Mouse (Mus musculus): ENCODE results near the gene Cers3. TPM values are rescaled to one million over a fixed set of nuclear protein-coding genes. Genes with fewer than 3 reads are reported as not detected.

Cers3 gene
- total RNA-seq, 1 experiment = 0.31 TPM

DNA sequence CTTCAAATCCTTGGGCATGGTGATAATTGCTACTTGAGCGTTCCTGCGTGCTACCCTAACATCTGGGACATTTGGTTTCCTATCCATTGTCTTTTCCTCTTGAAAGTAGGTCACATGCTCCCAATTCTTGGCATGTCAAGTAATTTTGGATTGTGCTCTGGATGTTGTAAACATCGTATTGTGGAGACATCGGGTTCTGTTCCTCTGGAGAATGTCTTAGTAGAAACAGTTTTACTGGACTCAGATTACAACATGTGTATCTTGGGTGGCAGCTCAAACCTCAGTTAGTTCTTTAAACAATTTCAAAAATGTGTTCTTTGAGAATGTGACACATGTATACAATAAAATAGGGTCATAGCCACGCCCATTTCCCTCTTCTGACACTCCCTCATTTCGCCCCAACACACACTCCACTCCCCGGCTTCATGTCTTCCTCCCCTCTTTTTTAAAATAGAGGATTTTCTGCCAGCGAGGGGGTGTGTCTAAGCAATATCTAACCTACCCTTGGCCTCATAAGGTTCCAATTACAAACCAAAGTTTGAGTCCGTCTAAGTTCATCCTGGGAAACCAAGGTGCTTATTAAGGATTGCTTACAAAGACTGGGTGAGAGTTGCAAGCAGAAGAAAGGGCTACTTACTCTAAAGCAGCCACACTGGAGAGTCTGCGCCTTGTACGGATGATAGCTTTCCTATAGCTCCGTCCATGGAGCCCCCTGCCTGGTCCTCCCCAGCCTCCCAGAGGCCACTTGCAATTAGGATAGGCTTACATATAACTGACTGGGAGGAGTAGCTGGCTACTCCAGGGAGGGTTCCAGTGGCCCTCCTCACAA lies 115.2 kb downstream of the Cers3 start:
- H3K4me3 ChIP-seq (ENCODE audit: insufficient read depth in 1 of 2, low read depth in 1 of 2, low read length in 2 of 2, poor library complexity in 1 of 2, severe bottlenecking in 1 of 2) = no peak overlapping the region
- no peak overlapping the region for H3K27ac ChIP-seq (ENCODE audit: insufficient read depth, low read depth, low read length, poor library complexity, severe bottlenecking)
- no peak for DNase-seq (ENCODE audit: low read depth, low spot score)

DNA sequence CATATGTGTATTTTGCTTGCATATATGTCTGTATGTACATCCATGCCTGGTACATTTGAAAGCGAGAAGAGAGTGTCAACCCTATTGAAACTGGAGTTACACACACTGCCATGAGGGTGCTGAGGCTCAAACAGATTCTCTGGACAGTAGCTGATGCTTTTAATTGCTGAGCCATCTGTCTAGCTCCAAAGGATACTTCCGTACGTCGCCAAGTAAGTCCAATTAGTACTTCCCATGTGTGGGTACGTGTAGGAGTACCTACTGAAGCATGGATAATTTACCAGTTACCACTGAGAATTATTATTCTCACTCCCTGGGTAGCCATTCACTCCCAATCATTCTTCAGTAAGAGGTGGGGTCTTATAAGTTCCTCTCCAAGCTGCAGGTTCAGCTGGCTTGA lies 115.9 kb downstream of the Cers3 start:
- Histone ChIP-seq H3K27ac (ENCODE audit: insufficient read depth, low read depth, low read length, poor library complexity, severe bottlenecking) (no peak overlapping the region), H3K9me3 (ENCODE audit: control insufficient read depth, insufficient read depth, low read depth, low read length) (no peaks in the 10 kb centered on the region), H3K4me3 (ENCODE audit: insufficient read depth in 1 of 2, low read depth in 1 of 2, low read length in 2 of 2, poor library complexity in 1 of 2, severe bottlenecking in 1 of 2) (no peak overlapping the region), H3K9ac (ENCODE audit: insufficient read depth, low read depth, low read length, poor library complexity, severe bottlenecking) (no peak overlapping the region), H3K4me1 (ENCODE audit: control insufficient read depth in 2 of 2, insufficient read depth in 2 of 2, low read length in 2 of 2, poor library complexity in 1 of 2) (no peaks in the 10 kb centered on the region), H3K36me3 (ENCODE audit: control insufficient read depth, insufficient read depth, low read length, poor library complexity, severe bottlenecking) (no peaks in the 10 kb centered on the region)
- in situ Hi-C loops (cut with MboI; ENCODE audit: low sequenced_read_pairs in 2 of 2, unreplicated experiment in 2 of 2) = no loop called here
- TF ChIP-seq ZC3H11A (IDR thresholded peaks at IDR 0.05; ENCODE audit: borderline replicate concordance, low read depth, low read length) (no peak), CHD2 (IDR thresholded peaks at IDR 0.05; ENCODE audit: low read depth, low read length) (no peak), MAFK (IDR thresholded peaks at IDR 0.05; ENCODE audit: insufficient read depth, low read depth, low read length) (no peak), HCFC1 (IDR thresholded peaks at IDR 0.05; ENCODE audit: borderline replicate concordance, insufficient read depth, low read length) (no peak), ZNF384 (IDR thresholded peaks at IDR 0.05; ENCODE audit: low read depth, low read length) (no peak)
- no peak for DNase-seq (ENCODE audit: low read depth, low spot score)

More for the DNA sequence above, 115.2 kb downstream of the Cers3 start:
- TF ChIP-seq HCFC1 (IDR thresholded peaks at IDR 0.05; ENCODE audit: borderline replicate concordance, insufficient read depth, low read length) (no peak), ZNF384 (IDR thresholded peaks at IDR 0.05; ENCODE audit: low read depth, low read length) (no peak), MAFK (IDR thresholded peaks at IDR 0.05; ENCODE audit: insufficient read depth, low read depth, low read length) (no peak), ZC3H11A (IDR thresholded peaks at IDR 0.05; ENCODE audit: borderline replicate concordance, low read depth, low read length) (no peak), CHD2 (IDR thresholded peaks at IDR 0.05; ENCODE audit: low read depth, low read length) (no peak)
- no peaks in the 10 kb centered on the region for H3K36me3 ChIP-seq (ENCODE audit: control insufficient read depth, insufficient read depth, low read length, poor library complexity, severe bottlenecking)
- no peaks in the 10 kb centered on the region for H3K9me3 ChIP-seq (ENCODE audit: control insufficient read depth, insufficient read depth, low read depth, low read length)
- no peak overlapping the region for H3K9ac ChIP-seq (ENCODE audit: insufficient read depth, low read depth, low read length, poor library complexity, severe bottlenecking)
- peaks cover 0 to 4% of the 10 kb centered on the region in 2 experiments; a peak in 1 of 4 replicates for H3K4me1 ChIP-seq (ENCODE audit: control insufficient read depth in 2 of 2, insufficient read depth in 2 of 2, low read length in 2 of 2, poor library complexity in 1 of 2)
- in situ Hi-C loops (cut with MboI; ENCODE audit: low sequenced_read_pairs in 2 of 2, unreplicated experiment in 2 of 2) = no loop called here

DNA sequence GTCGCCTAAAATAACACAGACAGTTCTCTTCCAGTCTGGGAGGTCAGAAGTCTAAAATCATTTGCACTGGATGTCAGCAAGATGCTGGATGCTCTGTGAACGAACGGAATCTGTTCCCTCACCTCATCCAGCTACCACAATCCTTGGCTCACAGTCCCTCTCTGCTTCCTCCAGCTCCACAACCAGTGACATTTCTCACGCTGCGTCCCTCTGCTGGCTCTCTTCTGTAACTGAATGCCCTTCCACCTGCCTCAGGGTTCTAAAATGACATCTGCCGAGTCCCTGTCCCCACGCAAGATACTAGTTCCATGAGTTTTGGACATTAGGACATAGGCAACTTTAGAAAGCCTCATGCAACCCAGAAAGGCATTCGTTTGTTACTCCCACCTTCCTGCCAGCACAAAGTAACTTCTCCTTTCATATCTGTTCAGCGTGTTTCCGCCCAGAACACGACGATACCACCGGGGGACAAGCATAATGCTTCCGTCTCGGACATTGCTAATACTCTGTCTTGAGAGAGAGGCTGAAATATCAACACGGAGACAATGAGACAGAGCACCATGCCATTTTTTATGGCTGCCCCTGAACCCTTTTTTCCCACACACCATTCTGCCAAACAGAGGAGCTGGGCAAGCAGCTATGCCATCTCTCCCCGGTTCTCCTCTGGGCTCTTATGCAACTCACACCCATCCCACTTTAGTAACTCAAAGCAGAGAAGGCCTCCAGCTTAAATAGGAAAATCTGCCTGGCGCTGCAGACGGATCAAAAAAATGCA lies 123.8 kb downstream of the Cers3 start:
- H3K4me3 ChIP-seq (ENCODE audit: insufficient read depth in 1 of 2, low read depth in 1 of 2, low read length in 2 of 2, poor library complexity in 1 of 2, severe bottlenecking in 1 of 2) = no peak overlapping the region
- H3K36me3 ChIP-seq (ENCODE audit: control insufficient read depth, insufficient read depth, low read length, poor library complexity, severe bottlenecking) = no peaks in the 10 kb centered on the region
- no peak overlapping the region for H3K27ac ChIP-seq (ENCODE audit: insufficient read depth, low read depth, low read length, poor library complexity, severe bottlenecking)
- in situ Hi-C loops (cut with MboI; ENCODE audit: low sequenced_read_pairs in 2 of 2, unreplicated experiment in 2 of 2) = no loop called here
- no peak for DNase-seq (ENCODE audit: low read depth, low spot score)
- TF ChIP-seq ZC3H11A (IDR thresholded peaks at IDR 0.05; ENCODE audit: borderline replicate concordance, low read depth, low read length) (no peak), ZNF384 (IDR thresholded peaks at IDR 0.05; ENCODE audit: low read depth, low read length) (no peak)
- no peak overlapping the region for H3K9ac ChIP-seq (ENCODE audit: insufficient read depth, low read depth, low read length, poor library complexity, severe bottlenecking)
- H3K4me1 ChIP-seq (ENCODE audit: control insufficient read depth in 2 of 2, insufficient read depth in 2 of 2, low read length in 2 of 2, poor library complexity in 1 of 2) = no peaks in the 10 kb centered on the region
- no peaks in the 10 kb centered on the region for H3K9me3 ChIP-seq (ENCODE audit: control insufficient read depth, insufficient read depth, low read depth, low read length)

- Histone ChIP-seq H3K9ac (ENCODE audit: insufficient read depth, low read depth, low read length, poor library complexity, severe bottlenecking) (no peak overlapping the region), H3K27ac (ENCODE audit: insufficient read depth, low read depth, low read length, poor library complexity, severe bottlenecking) (no peak overlapping the region), H3K4me3 (ENCODE audit: insufficient read depth in 1 of 2, low read depth in 1 of 2, low read length in 2 of 2, poor library complexity in 1 of 2, severe bottlenecking in 1 of 2) (no peak overlapping the region), H3K36me3 (ENCODE audit: control insufficient read depth, insufficient read depth, low read length, poor library complexity, severe bottlenecking) (no peaks in the 10 kb centered on the region), H3K4me1 (ENCODE audit: control insufficient read depth in 2 of 2, insufficient read depth in 2 of 2, low read length in 2 of 2, poor library complexity in 1 of 2) (no peaks in the 10 kb centered on the region), H3K9me3 (ENCODE audit: control insufficient read depth, insufficient read depth, low read depth, low read length) (no peaks in the 10 kb centered on the region)
- TF ChIP-seq CHD2 (IDR thresholded peaks at IDR 0.05; ENCODE audit: low read depth, low read length) (no peak), MAFK (IDR thresholded peaks at IDR 0.05; ENCODE audit: insufficient read depth, low read depth, low read length) (no peak), ZC3H11A (IDR thresholded peaks at IDR 0.05; ENCODE audit: borderline replicate concordance, low read depth, low read length) (no peak), ZNF384 (IDR thresholded peaks at IDR 0.05; ENCODE audit: low read depth, low read length) (no peak), HCFC1 (IDR thresholded peaks at IDR 0.05; ENCODE audit: borderline replicate concordance, insufficient read depth, low read length) (no peak)
- DNase-seq (ENCODE audit: low read depth, low spot score) = no peak
- in situ Hi-C loops (cut with MboI; ENCODE audit: low sequenced_read_pairs in 2 of 2, unreplicated experiment in 2 of 2) = no loop called here
These were observed 124.6 kb downstream of the Cers3 start for GRCm38 (mm10) chr7:66867719-66868501.
